12 mouse cellular contexts compared by ENCODE assay signal in genomic region chr15:97787148-97787798, GRCm38 (mm10). TPM values are rescaled to one million over a fixed set of nuclear protein-coding genes. Genes with fewer than 3 reads are reported as not detected.
DNase-seq lines count a peak whose midpoint lies in the region; ATAC-seq and TF ChIP-seq lines count a peak whose summit lies in the region.
"Had no signal": no experiment of that assay in that cellular context is flagged by ENCODE, and none has a peak within 500 bp of the region (broad histone marks: within the 10 kb centered on the region; RNA-seq: fewer than 3 reads in every experiment).

No protein-coding gene starts in this region.

- no peaks in the 10 kb centered on the region for H3K27me3 ChIP-seq in cerebellum, adult 2 months (ENCODE audit: control insufficient read depth, insufficient read depth, low read length)
- no peaks in the 10 kb centered on the region for H3K27me3 ChIP-seq in hindbrain, postnatal 0 days (ENCODE audit: insufficient read depth, low read length)
- H3K27me3 ChIP-seq in hindbrain, embryonic 16.5 days (replicated peaks; ENCODE audit: control insufficient read depth, insufficient read depth, low read length), result no peaks in the 10 kb centered on the region
- no peaks in the 10 kb centered on the region for H3K27me3 ChIP-seq in MEL (ENCODE audit: control insufficient read depth in 1 of 2, insufficient read depth in 2 of 2, low read length in 2 of 2)
- peaks cover 7% of the 10 kb centered on the region for H3K27me3 ChIP-seq in liver, embryonic 13.5 days

- TF ChIP-seq EP300 in MEL (IDR thresholded peaks at IDR 0.05; ENCODE audit: low read depth in 1 of 2, low read length in 2 of 2), result no peak

- no peak for TF ChIP-seq CTCF in cerebellum, adult 2 months (IDR thresholded peaks at IDR 0.05; ENCODE audit: borderline replicate concordance, insufficient read depth, low read depth, low read length)
- TF ChIP-seq CTCF in hindbrain, postnatal 0 days (IDR thresholded peaks at IDR 0.05; ENCODE audit: low read depth), result no peak
- no peak for TF ChIP-seq CTCF in MEL (IDR thresholded peaks at IDR 0.05 in 2 of 3, conservative IDR thresholded peaks at IDR 0.05 in 1 of 3; ENCODE audit: control insufficient read depth in 1 of 3, insufficient read depth in 1 of 3, low read depth in 2 of 3, low read length in 3 of 3, poor library complexity in 1 of 3, severe bottlenecking in 1 of 3)

- TF ChIP-seq POLR2A in cerebellum, adult 2 months (IDR thresholded peaks at IDR 0.05; ENCODE audit: borderline replicate concordance, insufficient read depth, low read length), result no peak
- 0 out of 4 replicates have a peak, but pooled peaks of 1 of the 2 experiments have one; percentile 43 for TF ChIP-seq POLR2A in MEL (IDR thresholded peaks at IDR 0.05; ENCODE audit: control insufficient read depth in 1 of 2, insufficient read depth in 1 of 2, low read depth in 1 of 2, low read length in 2 of 2, poor library complexity in 1 of 2)

- no peaks in the 10 kb centered on the region for H3K9me3 ChIP-seq in hindbrain, postnatal 0 days (ENCODE audit: low read length)
- no peaks in the 10 kb centered on the region for H3K9me3 ChIP-seq in hindbrain, embryonic 16.5 days (ENCODE audit: control insufficient read depth, low read length)
- no peaks in the 10 kb centered on the region for H3K9me3 ChIP-seq in MEL (replicated peaks; ENCODE audit: insufficient read depth, low read length)
- no peaks in the 10 kb centered on the region for H3K9me3 ChIP-seq in liver, embryonic 13.5 days (replicated peaks)
- H3K9me3 ChIP-seq: forebrain, embryonic 15.5 days; hindbrain, embryonic 15.5 days had no signal

- no peak for ATAC-seq in hindbrain, postnatal 0 days
- no peak for ATAC-seq in hindbrain, embryonic 16.5 days
- no peak for ATAC-seq in liver, embryonic 13.5 days (ENCODE audit: low read depth)
- ATAC-seq: forebrain, embryonic 15.5 days; midbrain, embryonic 16.5 days had no signal

- no peak overlapping the region for H3K4me2 ChIP-seq in hindbrain, postnatal 0 days (ENCODE audit: low read depth, low read length)
- no peak overlapping the region for H3K4me2 ChIP-seq in hindbrain, embryonic 16.5 days (ENCODE audit: low read length)
- peak overlapping the region; percentile 86 for H3K4me2 ChIP-seq in liver, embryonic 13.5 days
- H3K4me2 ChIP-seq: forebrain, embryonic 15.5 days; hindbrain, embryonic 15.5 days had no signal

- H3K79me2 ChIP-seq in MEL (ENCODE audit: control insufficient read depth, insufficient read depth, low read length, poor library complexity), result peaks cover 29% of the 10 kb centered on the region

- no peak for DNase-seq in cerebellum, adult 2 months
- no peak for DNase-seq in cerebellum, adult 11 months
- no peak for DNase-seq in hindbrain, postnatal 0 days (ENCODE audit: low spot score)
- DNase-seq in MEL (ENCODE audit: low read depth, low spot score), result no peak
- no peak for DNase-seq in liver, embryonic 13.5 days
- no peak for DNase-seq in testis, postnatal 10 days (ENCODE audit: low spot score)
- no peak for DNase-seq in urinary bladder, postnatal 10 days (ENCODE audit: low spot score)
- DNase-seq: left cerebral cortex, postnatal 4 days had no signal

- no peak overlapping the region for H3K9ac ChIP-seq in hindbrain, postnatal 0 days (replicated peaks; ENCODE audit: low read length)
- no peak overlapping the region for H3K9ac ChIP-seq in hindbrain, embryonic 16.5 days (ENCODE audit: low read depth, low read length)
- H3K9ac ChIP-seq in MEL (ENCODE audit: control insufficient read depth, low read depth, low read length, poor library complexity, severe bottlenecking), result peak overlapping the region; percentile 68
- peak overlapping the region; percentile 98 for H3K9ac ChIP-seq in liver, embryonic 13.5 days
- H3K9ac ChIP-seq: forebrain, embryonic 15.5 days; hindbrain, embryonic 15.5 days had no signal

- H3K36me3 ChIP-seq in hindbrain, postnatal 0 days (ENCODE audit: insufficient read depth, low read length), result peaks cover 6% of the 10 kb centered on the region; the same call in 1 of the 2 replicates
- H3K36me3 ChIP-seq in hindbrain, embryonic 16.5 days (ENCODE audit: control insufficient read depth, insufficient read depth, low read length), result peaks cover 2% of the 10 kb centered on the region; the same call in 1 of the 2 replicates
- peaks cover 0 to 51% of the 10 kb centered on the region in 2 experiments; a peak in 3 of 4 replicates for H3K36me3 ChIP-seq in MEL (ENCODE audit: control insufficient read depth in 1 of 2, insufficient read depth in 2 of 2, low read length in 2 of 2)
- H3K36me3 ChIP-seq in liver, embryonic 13.5 days, result peaks cover 40% of the 10 kb centered on the region
- H3K36me3 ChIP-seq: hindbrain, embryonic 15.5 days had no signal

- TF ChIP-seq RAD21 in MEL (IDR thresholded peaks at IDR 0.05; ENCODE audit: low read depth, low read length), result no peak

- H3K27ac ChIP-seq in cerebellum, adult 2 months (ENCODE audit: insufficient read depth, low read length), result peak overlapping the region; percentile 66; the same call in 1 of the 2 replicates
- H3K27ac ChIP-seq in hindbrain, postnatal 0 days, result 0 out of 2 replicates have a peak overlapping the region, but pooled peaks have one; percentile 1
- H3K27ac ChIP-seq in hindbrain, embryonic 16.5 days (ENCODE audit: low read depth, low read length), result no peak overlapping the region
- H3K27ac ChIP-seq in MEL (ENCODE audit: control insufficient read depth, low read depth, low read length), result peak overlapping the region; percentile 94
- H3K27ac ChIP-seq in liver, embryonic 13.5 days, result peak overlapping the region; percentile 98

- peaks cover 45% of the 10 kb centered on the region for H3K4me1 ChIP-seq in cerebellum, adult 2 months (ENCODE audit: control insufficient read depth, insufficient read depth, low read length)
- peaks cover 10% of the 10 kb centered on the region for H3K4me1 ChIP-seq in hindbrain, postnatal 0 days (ENCODE audit: insufficient read depth, low read length)
- peaks cover 27% of the 10 kb centered on the region for H3K4me1 ChIP-seq in hindbrain, embryonic 16.5 days (ENCODE audit: control insufficient read depth, insufficient read depth, low read depth, low read length)
- peaks cover 12 to 53% of the 10 kb centered on the region in 2 experiments for H3K4me1 ChIP-seq in MEL (ENCODE audit: control insufficient read depth in 1 of 2, insufficient read depth in 2 of 2, low read length in 2 of 2)
- H3K4me1 ChIP-seq in liver, embryonic 13.5 days (replicated peaks), result peaks cover 76% of the 10 kb centered on the region

- H3K4me3 ChIP-seq in cerebellum, adult 2 months (replicated peaks; ENCODE audit: insufficient read depth, low read depth, low read length), result no peak overlapping the region
- H3K4me3 ChIP-seq in hindbrain, postnatal 0 days (ENCODE audit: low read length), result no peak overlapping the region
- no peak overlapping the region for H3K4me3 ChIP-seq in hindbrain, embryonic 16.5 days (ENCODE audit: low read length)
- peak overlapping the region in 1 of 2 experiments; percentile 3; a peak in 1 of 4 replicates for H3K4me3 ChIP-seq in MEL (ENCODE audit: control insufficient read depth in 1 of 2, insufficient read depth in 1 of 2, low read depth in 2 of 2, low read length in 2 of 2)
- H3K4me3 ChIP-seq in liver, embryonic 13.5 days (replicated peaks), result peak overlapping the region; percentile 95
- H3K4me3 ChIP-seq: forebrain, embryonic 15.5 days; hindbrain, embryonic 15.5 days had no signal

- 83% methylated on average over 7 of the region's 7 CpGs for WGBS in cerebellum, adult 2 months
- WGBS in hindbrain, postnatal 0 days, result 76% methylated on average over 7 of the region's 7 CpGs
- 83% methylated on average over 7 of the region's 7 CpGs for WGBS in hindbrain, embryonic 16.5 days
- 40% methylated on average over 7 of the region's 7 CpGs for WGBS in liver, embryonic 13.5 days (ENCODE audit: insufficient replicate concordance)

RNA-seq across cellular contexts. Expression of gene Slc48a1, which starts 9.0 kb away (rescaled TPM):
- 129 and 133 TPM in 2 replicates for polyA plus RNA-seq in cerebellum, adult 2 months (2012; rRNA removed)
- 84.4 and 89.3 TPM in 2 replicates for total RNA-seq in hindbrain, postnatal 0 days (2014; rRNA removed)
- polyA plus RNA-seq in hindbrain, postnatal 0 days (2015; fragmentation: Nextera tagmentation; extraction: Ambion mirVana), result 140 and 152 TPM in 2 replicates
- polyA plus RNA-seq in hindbrain, embryonic 16.5 days (2015; fragmentation: Nextera tagmentation; extraction: Ambion mirVana), result 118 and 122 TPM in 2 replicates
- 116 and 136 TPM in 2 replicates for total RNA-seq in MEL (2012; rRNA removed)
- 100 to 1,000 TPM in 1 of 2 experiments, not detected in 1; 299 TPM for polyA plus RNA-seq in MEL (2012; ENCODE audit: insufficient read depth in 1 of 2, insufficient read length in 2 of 2, low read depth in 1 of 2, low replicate concordance in 2 of 2, missing spikeins in 1 of 2)
- 89.5 and 101 TPM in 2 replicates for polyA plus RNA-seq in liver, embryonic 13.5 days (2015; fragmentation: Nextera tagmentation; extraction: Ambion mirVana)

RNA-seq across cellular contexts. Expression of gene Rapgef3, which starts 19.5 kb away (rescaled TPM):
- polyA plus RNA-seq in cerebellum, adult 2 months (2012; rRNA removed), result 35.0 and 36.5 TPM in 2 replicates
- total RNA-seq in hindbrain, postnatal 0 days (2014; rRNA removed), result 26.4 and 41.9 TPM in 2 replicates
- 10.3 and 12.2 TPM in 2 replicates for polyA plus RNA-seq in hindbrain, postnatal 0 days (2015; fragmentation: Nextera tagmentation; extraction: Ambion mirVana)
- polyA plus RNA-seq in hindbrain, embryonic 16.5 days (2015; fragmentation: Nextera tagmentation; extraction: Ambion mirVana), result 17.8 and 18.4 TPM in 2 replicates
- 4.0 and 7.4 TPM in 2 replicates for total RNA-seq in MEL (2012; rRNA removed)
- polyA plus RNA-seq in MEL (2012; ENCODE audit: insufficient read depth in 1 of 2, insufficient read length in 2 of 2, low read depth in 1 of 2, low replicate concordance in 2 of 2, missing spikeins in 1 of 2), result 1 to 10 TPM in 1 of 2 experiments, not detected in 1; 6.6 TPM
- polyA plus RNA-seq in liver, embryonic 13.5 days (2015; fragmentation: Nextera tagmentation; extraction: Ambion mirVana), result 1.2 and 1.8 TPM in 2 replicates

RNA-seq across cellular contexts. Expression of gene Endou, which starts 56.1 kb away (rescaled TPM):
- polyA plus RNA-seq in cerebellum, adult 2 months (2012; rRNA removed), result 1.7 and 1.8 TPM in 2 replicates
- 0.10 TPM in 1 of 2 replicates, not detected in the other for total RNA-seq in hindbrain, postnatal 0 days (2014; rRNA removed)
- 0.44 and 0.49 TPM in 2 replicates for polyA plus RNA-seq in hindbrain, postnatal 0 days (2015; fragmentation: Nextera tagmentation; extraction: Ambion mirVana)
- polyA plus RNA-seq in hindbrain, embryonic 16.5 days (2015; fragmentation: Nextera tagmentation; extraction: Ambion mirVana), result 0.14 and 0.41 TPM in 2 replicates
- 0.07 and 0.08 TPM in 2 replicates for total RNA-seq in MEL (2012; rRNA removed)
- under 1 TPM in 1 of 2 experiments, not detected in 1; 0.10 TPM for polyA plus RNA-seq in MEL (2012; ENCODE audit: insufficient read depth in 1 of 2, insufficient read length in 2 of 2, low read depth in 1 of 2, low replicate concordance in 2 of 2, missing spikeins in 1 of 2)
- 0.07 TPM in 1 of 2 replicates, not detected in the other for polyA plus RNA-seq in liver, embryonic 13.5 days (2015; fragmentation: Nextera tagmentation; extraction: Ambion mirVana)

RNA-seq across cellular contexts. Expression of gene Hdac7, which starts 57.0 kb away (rescaled TPM):
- 38.3 and 40.9 TPM in 2 replicates for polyA plus RNA-seq in cerebellum, adult 2 months (2012; rRNA removed)
- 23.6 and 28.6 TPM in 2 replicates for total RNA-seq in hindbrain, postnatal 0 days (2014; rRNA removed)
- 21.7 and 23.7 TPM in 2 replicates for polyA plus RNA-seq in hindbrain, postnatal 0 days (2015; fragmentation: Nextera tagmentation; extraction: Ambion mirVana)
- 25.2 and 27.4 TPM in 2 replicates for polyA plus RNA-seq in hindbrain, embryonic 16.5 days (2015; fragmentation: Nextera tagmentation; extraction: Ambion mirVana)
- 100 and 102 TPM in 2 replicates for total RNA-seq in MEL (2012; rRNA removed)
- polyA plus RNA-seq in MEL (2012; ENCODE audit: insufficient read depth in 1 of 2, insufficient read length in 2 of 2, low read depth in 1 of 2, low replicate concordance in 2 of 2, missing spikeins in 1 of 2), result 100 to 1,000 TPM in 1 of 2 experiments, not detected in 1; 389 TPM
- 8.0 and 8.3 TPM in 2 replicates for polyA plus RNA-seq in liver, embryonic 13.5 days (2015; fragmentation: Nextera tagmentation; extraction: Ambion mirVana)

Comparison
In these comparisons a context has a peak if more than half of its experiments do, and no peak if none do; other contexts are left out.
1. H3K9ac ChIP-seq: peak in MEL (single experiment) and liver, embryonic 13.5 days (single experiment); none in hindbrain, postnatal 0 days (single experiment) and hindbrain, embryonic 16.5 days (single experiment).